11 mouse cellular contexts compared by ENCODE assay signal in genomic region chr5:100304403-100304802, GRCm38 (mm10).
DNase-seq lines count a peak whose midpoint lies in the region; ATAC-seq and TF ChIP-seq lines count a peak whose summit lies in the region.
"Had no signal": no experiment of that assay in that cellular context is flagged by ENCODE, and none has a peak within 500 bp of the region (broad histone marks: within the 10 kb centered on the region; RNA-seq: fewer than 3 reads in every experiment).

No protein-coding gene starts in this region.

- no peaks in the 10 kb centered on the region for H3K9me3 ChIP-seq in kidney, postnatal 0 days (replicated peaks; ENCODE audit: low read length)
- H3K9me3 ChIP-seq: lung, embryonic 15.5 days had no signal

- peak; percentile 77 for TF ChIP-seq CTCF in kidney, postnatal 0 days (IDR thresholded peaks at IDR 0.05; ENCODE audit: low read depth)
- TF ChIP-seq CTCF in cortical plate, adult 2 months (IDR thresholded peaks at IDR 0.05; ENCODE audit: extremely low read depth, insufficient read depth, low read length) = peak; percentile 56

- peak; percentile 38 for DNase-seq in cerebellum, adult 9-10 months
- no peak for DNase-seq in cerebellum, postnatal 36 days
- DNase-seq in kidney, postnatal 0 days (ENCODE audit: low spot score) = peak; percentile 73
- no peak for DNase-seq in kidney, adult 18-20 months
- peak; percentile 14 for DNase-seq in 3T3-L1 (ENCODE audit: low read depth, low spot score)
- no peak for DNase-seq in spleen, postnatal 14 days (ENCODE audit: low spot score in 2 of 2)
- no peak for DNase-seq in gastrocnemius, adult 18-20 months (ENCODE audit: low spot score)
- DNase-seq: adrenal gland, adult 8-10 months had no signal

- H3K27me3 ChIP-seq in kidney, postnatal 0 days (ENCODE audit: insufficient read depth, low read length) = no peaks in the 10 kb centered on the region
- H3K27me3 ChIP-seq: lung, embryonic 15.5 days had no signal

- no peak overlapping the region for H3K27ac ChIP-seq in kidney, postnatal 0 days
- no peak overlapping the region for H3K27ac ChIP-seq in cortical plate, adult 2 months (ENCODE audit: insufficient read depth, low read length)
- H3K27ac ChIP-seq: lung, embryonic 15.5 days had no signal

- H3K4me3 ChIP-seq in kidney, postnatal 0 days (replicated peaks; ENCODE audit: low read depth, low read length) = no peak overlapping the region
- no peak overlapping the region for H3K4me3 ChIP-seq in cortical plate, adult 2 months (ENCODE audit: insufficient read depth, low read length)
- H3K4me3 ChIP-seq: erythroblast, embryonic 14.5 days; lung, embryonic 15.5 days had no signal

- WGBS in kidney, postnatal 0 days = 71% methylated on average over 3 of the region's 3 CpGs

- H3K4me1 ChIP-seq in kidney, postnatal 0 days (replicated peaks; ENCODE audit: insufficient read depth, low read length) = no peaks in the 10 kb centered on the region
- no peaks in the 10 kb centered on the region for H3K4me1 ChIP-seq in cortical plate, adult 2 months (ENCODE audit: control insufficient read depth, insufficient read depth, low read length)

- no peaks in the 10 kb centered on the region for H3K36me3 ChIP-seq in kidney, postnatal 0 days (ENCODE audit: insufficient read depth, low read length)
- H3K36me3 ChIP-seq: lung, embryonic 15.5 days had no signal

- no peak overlapping the region for H3K4me2 ChIP-seq in kidney, postnatal 0 days (ENCODE audit: low read length)
- H3K4me2 ChIP-seq: lung, embryonic 15.5 days had no signal

- no peak for ATAC-seq in kidney, postnatal 0 days (replicated peaks; ENCODE audit: low FRiP score, low read depth)

- no peak for TF ChIP-seq POLR2A in cortical plate, adult 2 months (IDR thresholded peaks at IDR 0.05; ENCODE audit: extremely low read depth, insufficient read depth, low read length)

- H3K9ac ChIP-seq in kidney, postnatal 0 days (ENCODE audit: low read depth, low read length) = no peak overlapping the region
- H3K9ac ChIP-seq: lung, embryonic 15.5 days had no signal

Comparison
In these comparisons a context has a peak if more than half of its experiments do, and no peak if none do; other contexts are left out.
1. DNase-seq: peak in cerebellum, adult 9-10 months (single experiment), kidney, postnatal 0 days (single experiment) and 3T3-L1 (single experiment); none in cerebellum, postnatal 36 days (0 of 2), kidney, adult 18-20 months (single experiment), spleen, postnatal 14 days (0 of 2) and gastrocnemius, adult 18-20 months (single experiment).